Mouse (Mus musculus) CD4-positive helper T cell, adult 2 months (primary cell): ENCODE results near the gene Myh14.
"Not testable (repeated sequence)": the region's sequence is repeated elsewhere in the genome, so short reads cannot be mapped to it uniquely, and the experiment has no call there.

ENCODE experiments used
- DNase-seq: peaks from one replicate; pipeline ENCODE4 v3.0.0-alpha.2; 2012; ENCODE audit warnings: low read depth, missing footprints, low spot score

Myh14 gene

DNA sequence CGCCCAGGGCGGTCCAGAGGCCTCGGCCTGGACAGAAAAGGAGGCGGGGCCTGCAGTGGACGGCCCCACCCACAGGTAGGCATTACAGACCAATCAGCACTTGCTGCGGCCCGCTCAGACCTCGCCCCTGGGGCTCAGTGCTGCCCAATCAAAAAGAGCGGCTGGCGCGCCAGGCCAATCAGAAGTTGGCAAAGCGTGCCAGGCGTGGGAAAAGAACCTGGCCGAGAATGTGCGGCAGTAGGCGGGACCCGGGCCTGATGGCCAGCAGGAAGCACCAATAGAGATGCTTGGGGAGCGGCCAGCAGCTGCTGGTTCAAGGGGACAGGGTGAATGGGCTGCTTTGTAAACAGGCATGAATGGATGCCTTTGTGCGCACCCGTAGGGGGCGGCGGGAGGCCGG, at the start of gene Myh14:
Gene Myh14 (minus strand): TSS at position 41 of the 400 bp plus-strand sequence.
- no peak for DNase-seq

DNA sequence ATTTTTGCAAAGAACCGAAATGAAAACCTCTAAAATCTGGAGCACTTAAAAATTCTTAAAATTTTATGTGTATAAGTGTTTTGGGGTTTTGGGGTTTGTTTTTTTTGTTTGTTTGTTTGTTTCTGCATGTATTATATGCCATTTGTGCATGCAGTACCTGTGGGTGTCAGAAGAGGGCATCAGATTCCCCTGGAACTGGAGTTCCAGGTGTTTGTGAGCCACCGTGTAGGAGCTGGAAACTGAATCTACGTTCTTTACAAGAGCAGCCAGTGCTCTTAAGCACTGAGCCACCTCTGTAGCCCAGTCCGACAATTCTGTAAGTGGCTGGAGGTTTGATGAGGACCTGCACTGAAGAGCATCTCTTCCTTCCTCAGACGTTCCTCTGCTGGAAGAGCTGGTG, 39.2 kb upstream of the Myh14 start:
- DNase-seq: no peak

DNA sequence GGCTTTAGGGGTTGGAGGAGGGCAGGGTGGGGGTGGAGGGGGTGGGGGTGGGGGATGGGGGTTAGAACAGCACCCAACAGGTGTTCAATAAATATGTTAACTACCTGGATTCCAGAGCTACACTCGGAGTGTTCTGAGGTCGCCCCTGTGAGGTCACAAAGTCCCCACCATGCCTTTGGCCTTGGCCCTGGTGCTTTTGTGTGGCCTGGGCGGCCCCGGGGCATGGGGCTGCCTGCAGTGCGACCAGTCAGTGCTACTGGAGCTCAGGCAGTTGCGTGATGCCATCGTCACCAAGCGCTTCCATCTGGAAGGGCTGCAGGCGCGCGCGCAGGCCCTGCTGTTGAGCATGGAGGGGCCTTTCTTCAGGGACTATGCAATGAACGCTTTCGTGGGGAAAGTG, 37.9 kb upstream of the Myh14 start, which contains the start of gene Izumo2:
Gene Izumo2 (plus strand): TSS at position 169 of the 400 bp plus-strand sequence.
- no peak for DNase-seq

DNA sequence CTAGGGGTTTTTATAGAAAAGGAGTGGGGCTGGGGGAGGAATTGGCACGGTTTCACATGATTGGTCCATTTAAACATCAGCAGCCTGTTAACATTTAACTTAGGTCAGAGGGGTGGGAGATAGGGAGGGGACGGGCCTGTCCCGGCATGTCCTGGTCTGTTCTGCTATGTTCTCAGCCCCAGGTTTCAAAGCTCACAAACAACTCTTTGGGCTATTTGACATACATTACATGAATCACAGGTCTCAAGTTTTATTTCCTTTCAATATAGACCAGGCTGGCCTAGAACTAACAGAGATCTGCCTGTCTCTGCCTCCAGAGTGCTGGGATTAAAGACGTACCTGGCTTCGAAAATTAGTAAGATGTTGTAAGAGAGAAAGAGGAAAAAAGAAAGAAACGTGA, 37.5 kb upstream of the Myh14 start:
- DNase-seq: not testable (repeated sequence)

DNA sequence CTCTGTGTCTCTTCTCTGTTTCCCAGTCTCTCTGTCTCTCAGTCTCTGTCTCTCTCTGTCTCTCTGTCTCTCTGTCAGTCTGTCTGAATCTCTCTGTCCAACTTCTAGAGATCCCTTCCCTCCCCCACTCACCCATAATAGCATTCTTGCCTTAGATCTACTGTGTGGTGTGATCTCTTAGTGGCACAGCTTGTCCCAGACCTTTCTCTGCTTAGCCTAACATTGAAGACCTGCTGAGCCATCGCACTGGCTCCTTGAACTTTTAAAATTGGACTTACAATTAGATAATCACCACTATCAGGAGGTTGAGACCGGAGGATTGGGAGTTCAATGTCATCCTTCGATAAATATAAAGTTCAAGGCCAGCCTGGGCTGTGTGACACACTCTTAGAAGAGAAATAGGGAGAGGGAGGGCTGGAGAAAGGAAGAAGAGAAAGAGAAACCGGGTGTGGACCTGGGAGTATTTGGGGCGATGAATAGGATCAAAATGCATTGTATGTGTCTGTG, 36.6 kb upstream of the Myh14 start:
- DNase-seq: no peak

DNA sequence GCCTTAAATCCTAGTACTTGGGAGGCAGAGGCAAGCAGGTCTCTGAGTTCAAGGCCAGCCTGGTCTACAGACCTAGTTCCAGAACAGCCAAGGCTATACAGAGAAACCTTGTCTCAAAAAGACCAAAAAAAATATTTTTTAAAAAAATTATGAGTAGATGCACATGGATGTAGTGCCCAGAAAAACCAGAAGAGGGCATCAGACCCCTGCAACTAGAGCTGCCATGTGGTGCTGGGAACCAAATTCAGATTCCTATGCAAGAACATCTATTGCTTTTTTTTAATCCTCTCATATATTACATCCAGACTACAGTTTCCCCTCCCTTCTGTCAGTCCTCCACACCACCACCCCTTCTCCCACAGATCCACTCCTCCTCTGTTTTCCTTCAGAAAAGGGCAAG, 35.7 kb upstream of the Myh14 start:
- DNase-seq: no peak

DNA sequence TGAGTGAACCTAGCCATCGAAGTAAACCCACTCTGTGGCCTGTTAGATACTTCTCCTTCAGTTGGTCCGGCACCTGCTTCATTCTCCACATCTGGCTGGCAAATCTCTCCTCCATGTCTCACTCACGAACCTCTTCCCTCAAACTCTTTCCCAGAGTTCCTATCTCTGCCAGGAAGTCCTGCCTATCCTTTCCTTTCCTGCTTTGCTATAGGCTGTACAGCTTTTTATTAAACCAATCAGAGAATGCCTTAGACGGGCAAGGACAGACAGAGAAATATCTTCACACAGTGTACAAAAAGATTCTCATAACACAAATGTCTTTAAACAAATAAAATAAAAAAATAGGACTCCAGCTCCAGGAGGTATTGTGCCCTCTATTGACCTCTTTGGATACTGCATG, 34.4 kb upstream of the Myh14 start:
- DNase-seq: no peak

DNA sequence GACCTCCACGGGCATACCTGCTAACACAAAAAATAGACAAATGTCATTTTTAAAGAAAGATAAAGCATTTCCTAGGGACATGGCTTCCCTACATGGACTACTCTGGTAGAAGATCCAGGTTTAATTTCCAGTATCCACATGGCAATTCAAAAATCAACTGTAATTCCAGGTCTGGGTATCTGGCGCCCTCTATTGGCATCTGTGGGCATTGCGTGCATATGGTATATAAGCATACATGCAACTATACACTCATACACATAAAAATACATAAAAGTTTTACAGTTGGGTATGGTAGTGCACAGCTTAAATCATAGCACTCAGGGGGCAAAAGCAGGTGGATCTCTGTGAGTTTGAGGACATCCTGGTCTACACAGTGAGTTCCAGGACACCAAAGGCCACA, 33.7 kb upstream of the Myh14 start:
- no peak for DNase-seq

DNA sequence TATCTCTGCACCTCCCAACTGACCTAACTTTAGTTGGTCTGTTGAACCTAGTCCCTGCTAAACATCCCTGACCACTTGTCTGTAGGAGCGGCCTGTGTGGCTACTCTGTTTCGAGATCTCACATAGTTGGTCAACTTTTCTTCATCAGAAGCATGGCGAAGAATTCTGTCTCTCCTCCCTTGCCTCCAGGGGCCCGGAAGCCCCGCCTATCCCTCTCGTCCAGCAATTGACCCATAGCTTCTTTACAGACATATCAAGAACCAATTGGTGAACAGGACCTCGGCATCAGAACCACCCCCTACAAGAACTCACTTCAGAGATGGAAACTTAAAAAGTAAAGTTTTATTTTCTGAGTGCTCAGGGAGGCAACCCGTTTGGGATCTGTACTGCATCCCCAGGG, 32.3 kb upstream of the Myh14 start:
- no peak for DNase-seq

DNA sequence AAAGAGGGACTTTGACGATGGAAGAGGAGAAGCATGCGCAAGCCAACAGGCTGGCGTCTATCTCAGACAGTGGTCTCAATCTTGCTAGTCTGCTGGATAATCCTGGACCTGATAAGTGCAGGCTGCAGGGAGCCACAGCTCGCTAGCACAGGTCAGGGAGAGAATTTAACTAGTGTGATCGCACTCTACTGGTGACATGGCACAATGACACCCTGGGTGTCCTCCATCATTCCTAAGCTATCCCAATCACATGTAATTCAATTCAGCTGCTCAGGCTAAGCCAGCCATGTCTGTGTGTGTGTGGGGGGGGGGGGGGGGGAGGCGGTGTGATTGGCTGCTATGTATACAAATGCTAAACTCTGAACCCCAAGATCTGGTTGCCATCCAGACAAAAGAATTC, 31.3 kb upstream of the Myh14 start:
- DNase-seq: no peak

DNA sequence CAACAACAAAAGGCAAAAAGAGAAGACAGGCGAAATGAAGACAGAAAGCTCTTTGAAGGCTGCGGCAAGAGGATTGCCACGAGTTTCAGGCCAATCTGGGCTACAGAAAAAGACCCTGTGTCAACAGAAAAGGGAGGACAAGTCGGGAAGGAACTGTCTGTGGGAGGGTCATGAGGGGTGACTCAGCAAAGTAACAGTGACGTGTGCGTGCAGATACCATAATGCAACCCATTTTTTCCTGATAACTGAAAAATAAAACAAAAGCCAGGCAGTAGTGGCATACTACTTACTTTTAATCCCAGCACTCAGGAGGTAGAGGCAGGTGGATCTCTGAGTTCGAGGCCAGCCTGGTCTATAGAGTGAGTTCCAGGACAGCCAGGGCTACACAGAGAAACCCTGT, 27.3 kb upstream of the Myh14 start:
- no peak for DNase-seq

DNA sequence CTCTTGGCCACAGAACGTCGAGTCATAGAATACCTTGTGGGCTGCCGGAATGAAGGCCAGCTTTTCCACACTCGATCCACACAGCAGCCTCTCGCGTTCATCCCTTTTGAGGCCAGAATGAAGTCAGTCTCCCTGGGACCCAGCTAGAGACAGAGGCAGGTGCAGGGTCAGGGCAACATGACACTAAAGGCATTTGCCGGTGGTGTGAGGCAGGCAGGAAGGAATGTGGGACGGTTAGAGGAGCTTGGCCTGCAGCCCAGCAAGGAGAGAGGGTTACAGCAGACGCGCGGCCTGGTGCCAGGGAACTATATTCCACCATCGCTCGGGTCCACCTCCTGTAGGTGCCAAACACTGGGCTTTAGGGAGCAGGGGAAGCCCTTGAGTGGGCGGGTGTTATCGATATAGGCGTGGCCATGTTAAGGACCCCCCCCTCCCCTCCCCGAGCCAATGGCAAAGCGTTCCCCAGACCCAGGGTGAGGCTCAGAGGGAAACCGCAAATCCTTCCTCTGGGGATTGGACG, 26.6 kb upstream of the Myh14 start:
- DNase-seq: no peak

DNA sequence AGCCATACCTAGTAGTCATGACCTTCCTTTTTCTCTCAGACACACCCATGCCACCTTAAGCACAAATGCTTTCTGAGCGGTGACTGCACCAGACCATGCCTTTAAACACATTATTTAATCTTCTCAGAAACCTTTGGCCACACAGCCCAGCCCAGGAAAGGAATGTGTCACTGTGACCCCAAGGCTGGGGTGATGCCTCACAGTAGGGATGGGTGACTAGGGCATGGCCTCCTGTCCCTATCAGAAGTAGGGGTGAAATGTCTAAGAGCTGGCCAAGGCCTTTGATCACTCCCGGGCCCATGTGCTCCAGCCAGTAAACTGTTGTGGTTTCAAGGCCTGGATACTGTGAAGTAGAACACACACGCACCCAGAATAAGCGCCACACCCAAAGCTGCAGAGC, 24.6 kb upstream of the Myh14 start:
- no peak for DNase-seq

DNA sequence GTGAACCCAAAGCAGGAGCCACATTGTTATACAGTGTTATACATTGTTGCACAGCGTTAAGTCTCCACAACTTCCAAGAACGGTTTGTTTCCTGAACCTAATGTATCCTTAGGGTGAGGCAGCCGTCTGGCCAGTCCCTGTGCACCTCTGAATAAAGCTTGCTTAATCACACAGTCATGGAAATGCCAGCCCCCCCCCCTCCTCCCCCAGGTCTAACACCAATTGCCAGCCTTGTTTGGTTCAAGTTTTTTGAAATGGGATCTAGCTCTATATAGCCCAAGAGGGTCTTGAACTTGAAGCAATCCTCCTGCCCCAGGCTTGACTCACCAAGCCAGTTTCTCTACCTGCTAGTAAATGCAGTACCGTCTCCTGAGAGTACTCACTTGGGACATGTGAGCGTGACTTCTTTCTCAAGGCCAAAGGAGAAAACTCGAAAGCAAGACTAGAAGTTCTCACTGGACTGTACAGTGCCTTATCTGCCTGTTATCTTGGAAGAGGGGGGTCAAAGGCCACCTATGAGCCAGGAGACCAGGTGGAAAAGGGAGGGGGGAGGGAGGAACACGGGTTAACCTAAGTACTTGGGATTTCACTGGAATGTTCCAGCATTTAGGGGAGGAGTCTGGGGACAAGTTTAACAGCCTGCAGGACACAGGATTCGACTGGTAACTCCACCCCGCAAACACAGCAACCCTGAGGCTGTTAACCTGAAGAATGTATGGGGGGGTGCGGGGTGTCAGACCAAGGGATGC, 23.0 kb upstream of the Myh14 start:
- DNase-seq: no peak

DNA sequence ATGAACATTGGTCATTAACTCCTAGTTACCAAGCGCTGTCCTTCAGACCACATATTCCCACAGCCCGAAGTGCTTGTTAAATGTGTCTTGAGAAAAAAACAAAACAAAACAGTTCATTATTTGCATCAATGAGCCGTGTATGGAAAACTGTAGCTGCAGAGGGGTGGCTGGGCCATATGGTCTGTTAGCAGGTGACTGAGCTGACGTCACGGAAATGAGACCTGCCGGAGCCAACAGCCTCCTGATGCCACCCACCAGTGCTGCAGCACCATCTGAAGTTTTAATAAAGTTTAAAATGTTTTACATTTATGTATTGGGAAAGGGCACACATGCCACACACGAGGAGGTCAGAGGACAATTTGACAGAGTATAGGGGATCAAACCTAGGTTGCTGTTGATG, 18.7 kb upstream of the Myh14 start:
- DNase-seq: no peak

DNA sequence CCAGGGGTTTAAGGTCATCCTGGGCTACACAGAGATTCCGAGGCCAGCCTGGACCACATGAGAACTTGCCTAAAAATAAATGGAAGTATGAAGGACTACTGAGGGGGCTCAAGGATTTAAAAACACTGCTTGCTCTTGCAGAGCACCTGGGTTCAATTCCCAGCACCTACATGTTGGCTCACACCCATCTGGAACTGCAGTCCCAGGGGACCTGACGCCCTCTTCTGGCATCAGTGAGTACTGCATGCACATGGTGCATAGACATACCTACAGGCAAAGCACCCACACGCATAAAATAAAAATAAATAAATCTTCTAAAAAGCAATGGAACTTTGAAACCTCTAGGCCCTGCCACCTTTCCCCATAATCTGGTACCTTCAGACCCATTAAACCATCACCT, 18.2 kb upstream of the Myh14 start:
- DNase-seq: no peak

DNA sequence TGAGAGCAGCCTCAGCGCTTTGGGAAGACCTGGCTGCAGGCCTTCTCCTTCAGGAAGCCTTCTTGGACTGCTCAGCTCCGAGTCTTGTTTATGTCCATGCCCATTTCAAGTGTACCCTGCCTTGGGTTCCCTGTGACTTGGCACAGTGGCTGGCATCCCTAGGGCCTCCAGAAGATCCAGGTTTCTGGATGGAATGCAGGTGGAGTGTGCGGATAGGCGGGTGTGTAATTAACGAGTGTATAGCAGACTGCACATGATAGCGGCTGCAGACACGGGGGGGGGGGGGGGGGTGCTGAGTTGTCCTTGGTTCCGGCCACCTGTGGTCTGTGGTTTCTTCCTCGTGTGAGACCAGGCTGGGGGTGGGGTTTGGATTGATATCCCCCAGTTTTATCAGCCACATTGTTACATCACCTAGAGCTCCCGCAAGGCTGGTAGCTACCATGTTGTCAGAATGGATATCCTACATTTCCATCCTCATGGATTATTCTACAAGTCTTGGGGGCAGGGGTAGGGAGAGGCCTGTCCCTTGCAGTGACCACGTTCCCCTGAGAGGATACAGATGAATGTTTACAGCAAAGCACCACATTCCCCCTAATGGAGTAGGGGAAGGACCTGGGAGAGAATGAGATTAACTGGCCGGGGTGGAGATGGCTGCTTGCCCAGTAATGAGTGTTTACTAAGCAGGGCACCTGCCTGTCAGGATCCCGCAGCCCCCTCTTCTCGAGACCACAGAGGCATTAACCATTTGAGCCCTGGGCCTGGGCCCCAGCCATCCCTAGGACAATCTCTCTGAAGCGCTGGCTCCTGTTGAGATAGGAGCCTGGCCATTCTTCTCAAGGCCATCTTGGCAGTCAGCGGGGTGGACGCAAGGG, 15.1 kb upstream of the Myh14 start:
- DNase-seq: no peak

DNA sequence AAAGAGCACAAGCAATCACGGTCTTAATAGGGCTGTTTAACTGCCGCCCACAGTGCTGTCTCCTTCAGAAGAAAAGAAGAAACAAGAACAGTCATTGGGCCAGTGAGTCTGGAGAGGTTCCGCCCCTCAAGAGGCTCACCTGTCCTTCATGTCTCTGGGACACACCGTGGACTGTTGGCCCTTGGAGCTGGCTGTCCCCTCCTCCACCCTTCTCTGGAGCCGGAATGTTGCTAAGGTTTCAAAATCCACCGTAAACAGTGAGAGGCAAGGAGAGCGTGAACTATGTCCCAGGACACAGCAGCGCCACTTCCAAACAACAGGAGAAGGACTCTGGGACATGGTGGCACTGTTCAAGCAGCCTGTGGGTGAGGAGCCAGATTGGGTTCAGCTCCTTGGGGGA, 13.0 kb upstream of the Myh14 start:
- DNase-seq: no peak

DNA sequence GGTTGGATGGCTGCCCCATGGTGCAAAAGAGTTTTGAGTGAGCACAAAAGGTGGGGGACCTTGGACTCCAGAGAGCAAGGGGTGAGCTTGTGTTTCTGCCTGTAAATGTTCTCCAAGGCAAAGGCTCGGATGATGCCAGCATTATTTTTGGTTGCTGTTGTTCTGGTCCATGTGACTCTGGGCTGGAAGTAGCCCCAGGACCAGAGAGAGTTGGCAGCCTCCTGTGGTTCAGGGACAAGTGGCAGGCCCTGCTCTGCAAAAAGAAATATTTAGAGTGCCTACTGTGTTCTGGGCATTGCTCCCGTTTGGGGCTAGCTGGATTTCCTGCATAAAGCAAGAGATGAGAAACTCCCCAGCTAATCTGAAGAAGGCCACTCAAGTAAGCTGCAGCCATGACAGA, 6.0 kb upstream of the Myh14 start:
- DNase-seq: no peak

DNA sequence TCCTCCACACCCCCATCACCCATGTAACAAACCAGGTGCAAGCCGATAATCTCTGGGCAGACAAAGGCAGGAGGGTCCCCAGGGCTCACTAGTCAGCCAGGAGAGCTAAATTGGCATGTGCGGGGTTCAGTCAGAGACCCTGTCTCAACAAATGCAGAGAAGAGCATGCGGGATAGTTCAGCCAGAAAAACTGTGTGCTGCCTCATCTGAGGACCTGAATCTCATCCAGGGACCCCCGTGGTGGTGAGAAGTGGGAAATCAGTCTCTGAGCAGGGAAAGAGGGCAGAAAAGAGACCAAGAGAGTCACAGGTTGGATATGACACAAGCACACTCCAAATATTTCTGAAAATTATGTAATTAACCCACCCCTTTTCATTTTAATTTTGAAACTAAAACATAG, 5.5 kb upstream of the Myh14 start:
- no peak for DNase-seq

DNA sequence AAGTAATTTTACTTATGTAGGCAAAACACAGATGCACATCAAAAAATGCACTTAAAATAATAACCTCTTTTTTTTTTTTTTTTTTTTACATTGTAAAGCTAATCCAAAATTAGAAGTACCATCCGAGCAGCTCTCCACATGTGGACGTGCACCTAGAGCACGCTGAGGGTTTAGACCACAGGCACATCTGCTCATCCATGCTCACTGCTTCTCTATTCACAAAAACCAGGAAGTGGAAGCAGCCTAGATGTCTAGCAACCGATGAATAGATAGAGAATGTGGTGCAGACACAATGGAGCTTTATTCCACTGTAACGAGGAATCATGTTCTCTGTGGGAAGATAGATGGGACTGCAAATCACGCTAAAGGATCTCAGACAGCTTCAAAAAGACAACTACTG, 4.5 kb upstream of the Myh14 start:
- no peak for DNase-seq

DNA sequence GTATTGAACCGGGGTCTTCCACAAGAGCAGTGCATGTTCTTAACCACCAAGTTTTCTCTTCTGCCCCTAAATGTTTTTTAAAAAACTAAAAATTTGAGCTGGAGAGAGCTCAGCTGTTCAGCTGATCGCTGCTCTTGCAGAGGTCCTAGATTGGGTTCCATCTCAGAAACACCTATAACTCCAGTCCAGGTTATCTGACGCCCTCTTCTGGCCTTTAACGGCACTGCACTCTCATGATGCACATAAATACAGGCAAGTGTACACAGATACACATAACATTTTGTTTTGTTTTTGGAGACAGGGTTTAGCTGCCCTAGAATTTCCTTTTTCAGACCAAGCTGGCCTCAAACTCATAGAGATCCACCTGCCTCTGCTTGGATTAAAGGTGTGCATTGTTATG, 3.9 kb upstream of the Myh14 start:
- no peak for DNase-seq

DNA sequence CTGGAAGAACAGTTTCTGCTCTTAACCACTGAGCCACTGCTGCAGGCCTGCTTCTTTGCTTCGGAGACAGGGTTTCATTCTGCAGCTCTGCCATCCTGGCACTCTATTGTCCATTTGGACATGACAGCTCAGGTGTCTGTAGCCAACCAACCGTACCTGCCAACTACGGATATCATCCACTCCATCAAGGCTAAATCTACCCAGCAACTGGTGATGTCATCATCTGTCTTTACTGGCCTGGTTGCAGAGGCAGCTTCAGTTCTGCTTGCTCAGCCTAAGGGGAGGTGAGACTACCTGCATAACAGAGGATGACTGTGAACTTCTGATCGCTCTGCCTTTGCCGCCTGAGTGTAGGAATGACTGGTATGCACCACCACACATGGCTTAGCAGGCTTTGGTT, 1.6 kb upstream of the Myh14 start:
- no peak for DNase-seq
